Mouse (Mus musculus) embryonic facial prominence, embryonic 14.5 days (tissue): ENCODE results near the gene Cyth3. TPM values are rescaled to one million over a fixed set of nuclear protein-coding genes. Genes with fewer than 3 reads are reported as not detected.

Experiments
- ATAC-seq: fragments of 200-750 bp; cut with Nextera tagmentation; 2 replicates; pipeline ENCODE4 v1.8.0; 2017; ENCODE audit warnings: low read depth, moderate number of reproducible peaks, moderate TSS enrichment
- DNase-seq: peaks from one replicate; pipeline ENCODE4 v3.0.0-alpha.2; 2015; ENCODE audit warnings: low spot score
- H3K27ac ChIP-seq: fragments of 300-500 bp; sonication (generic); replicated peaks from 2 replicates; pipeline ENCODE4 v1.5.1; 2014; ENCODE audit warnings: low read depth, mild to moderate bottlenecking, low read length, moderate library complexity
- H3K27me3 ChIP-seq: fragments of 300-500 bp; sonication (generic); replicated peaks from 2 replicates; pipeline ENCODE4 v1.6.1; 2014; ENCODE audit warnings: low read length; ENCODE audit not compliant: control insufficient read depth, insufficient read depth
- H3K36me3 ChIP-seq: fragments of 300-500 bp; sonication (generic); 2 replicates; pipeline ENCODE4 v1.6.1; 2014; ENCODE audit warnings: low read length, mixed read lengths; ENCODE audit not compliant: control insufficient read depth, insufficient read depth
- H3K4me1 ChIP-seq: fragments of 300-500 bp; sonication (generic); 2 replicates; pipeline ENCODE4 v1.6.1; 2014; ENCODE audit warnings: antibody characterized with exemption, low read length; ENCODE audit not compliant: control insufficient read depth, insufficient read depth
- H3K4me2 ChIP-seq: fragments of 300-500 bp; sonication (generic); 2 replicates; pipeline ENCODE4 v1.6.1; 2014; ENCODE audit warnings: low read depth, mild to moderate bottlenecking, low read length, moderate library complexity, mixed read lengths
- H3K4me3 ChIP-seq: fragments of 300-500 bp; sonication (generic); 2 replicates; pipeline ENCODE4 v1.5.1; 2014; ENCODE audit warnings: low read depth, mild to moderate bottlenecking, low read length
- H3K9ac ChIP-seq: fragments of 300-500 bp; sonication (generic); 2 replicates; pipeline ENCODE4 v1.6.1; 2014; ENCODE audit warnings: low read depth, mild to moderate bottlenecking, low read length, moderate library complexity, mixed read lengths
- H3K9me3 ChIP-seq: fragments of 300-500 bp; sonication (generic); 2 replicates; pipeline ENCODE4 v1.6.1; 2016; ENCODE audit warnings: low read length; ENCODE audit not compliant: control insufficient read depth
- WGBS: fragments of 180-500 bp; shearing (Covaris S2); extraction: QIAGEN DNeasy Blood & Tissue Kit; methylation state at CpG from one replicate; pipeline ENCODE4 v1.1.7; 2014; 5-methylcytosine and 5-hydroxymethylcytosine counted together
- polyA plus RNA-seq: library from polyadenylated mRNA; unstranded; fragments of >200 nt; fragmentation: Nextera tagmentation; extraction: Ambion mirVana; gene quantifications from 2 replicates; pipeline ENCODE4 v1.2.1, GENCODE M21; 2014

Cyth3 gene
- polyA plus RNA-seq, 1 experiment from 2014 or later: 52.0 TPM

GRCm38 (mm10) chr5:143732180-143732891, 110.1 kb downstream of the Cyth3 start, which contains the start of gene Usp42:
Gene Usp42 (minus strand): TSS chr5:143732280.
- H3K4me3 ChIP-seq: peak within 1 kb of the TSS; percentile 90
- no peaks in the 10 kb centered on the region for H3K27me3 ChIP-seq
- ATAC-seq: peak; percentile 99
- peak within 1 kb of the TSS; percentile 98 for H3K9ac ChIP-seq
- no peaks in the 10 kb centered on the region for H3K9me3 ChIP-seq
- peak; percentile 99 for DNase-seq
- peak within 1 kb of the TSS; percentile 90 for H3K27ac ChIP-seq
- peaks cover 3% of the 10 kb centered on the region; the same call in 1 of the 2 replicates for H3K4me1 ChIP-seq
- WGBS: under 1% methylated on average over 20 of the region's 82 CpGs
- H3K4me2 ChIP-seq: peak within 1 kb of the TSS; percentile 79
- peaks cover 5% of the 10 kb centered on the region for H3K36me3 ChIP-seq

- DNase-seq: no peak
- Histone ChIP-seq H3K27ac (no peak overlapping the region), H3K27me3 (no peaks in the 10 kb centered on the region), H3K4me1 (no peaks in the 10 kb centered on the region), H3K4me3 (no peak overlapping the region), H3K9ac (no peak overlapping the region), H3K36me3 (no peaks in the 10 kb centered on the region), H3K9me3 (no peaks in the 10 kb centered on the region), H3K4me2 (no peak overlapping the region)
- ATAC-seq: no peak
- 38% methylated on average over 2 of the region's 2 CpGs for WGBS
These were observed 127.5 kb downstream of the Cyth3 start for GRCm38 (mm10) chr5:143749630-143750208.

- Histone ChIP-seq H3K4me3 (no peak overlapping the region), H3K36me3 (no peaks in the 10 kb centered on the region), H3K9ac (no peak overlapping the region), H3K27ac (no peak overlapping the region), H3K27me3 (no peaks in the 10 kb centered on the region), H3K4me1 (peaks cover 7% of the 10 kb centered on the region), H3K4me2 (no peak overlapping the region), H3K9me3 (no peaks in the 10 kb centered on the region)
- 92% methylated on average over 9 of the region's 9 CpGs for WGBS
- DNase-seq: no peak
- no peak for ATAC-seq
These were observed 133.4 kb downstream of the Cyth3 start for GRCm38 (mm10) chr5:143755529-143756141.

- Histone ChIP-seq H3K4me3 (peak overlapping the region; percentile 51), H3K36me3 (no peaks in the 10 kb centered on the region), H3K4me2 (peak overlapping the region; percentile 69), H3K27ac (peak overlapping the region; percentile 41; the same call in 1 of the 2 replicates), H3K9me3 (no peaks in the 10 kb centered on the region), H3K9ac (peak overlapping the region; percentile 64), H3K27me3 (no peaks in the 10 kb centered on the region), H3K4me1 (peaks cover 7% of the 10 kb centered on the region)
- 28% methylated on average over 28 of the region's 28 CpGs for WGBS
- ATAC-seq (peak; percentile 98), DNase-seq (peak; percentile 95)
These were observed 135.7 kb downstream of the Cyth3 start for GRCm38 (mm10) chr5:143757755-143758443.

- no peaks in the 10 kb centered on the region for H3K36me3 ChIP-seq
- WGBS: 86% methylated on average over 8 of the region's 8 CpGs
- H3K4me1 ChIP-seq: peaks cover 7% of the 10 kb centered on the region
- 0 out of 2 replicates have a peak overlapping the region, but pooled peaks have one; percentile 69 for H3K4me2 ChIP-seq
- no peak overlapping the region for H3K27ac ChIP-seq
- no peaks in the 10 kb centered on the region for H3K9me3 ChIP-seq
- H3K9ac ChIP-seq: no peak overlapping the region
- no peaks in the 10 kb centered on the region for H3K27me3 ChIP-seq
- no peak for DNase-seq
- H3K4me3 ChIP-seq: no peak overlapping the region
- ATAC-seq: no peak
These were observed 137.3 kb downstream of the Cyth3 start for GRCm38 (mm10) chr5:143759554-143759953.

Other genes with a start within 250 kb of the Cyth3 start
- 477 and 497 TPM in 2 replicates for gene Kdelr2, start 218.6 kb upstream of the Cyth3 start, polyA plus RNA-seq
- gene Daglb, start 157.9 kb upstream of the Cyth3 start, polyA plus RNA-seq: 7.6 and 8.5 TPM in 2 replicates
- gene Rac1, start 94.4 kb upstream of the Cyth3 start, polyA plus RNA-seq: 527 and 534 TPM in 2 replicates
- 18.1 and 19.2 TPM in 2 replicates for gene Usp42, start 109.8 kb downstream of the Cyth3 start, polyA plus RNA-seq
- gene Eif2ak1, start 195.3 kb downstream of the Cyth3 start, polyA plus RNA-seq: 38.4 and 39.8 TPM in 2 replicates